Mouse (Mus musculus) liver, postnatal 0 days (tissue): ENCODE data around the gene Eva1b.

Source experiments
- CTCF ChIP-seq: sonication (generic); IDR thresholded peaks from 2 replicates; pipeline ENCODE4 v1.5.1; 2016; ENCODE audit warnings: antibody characterized with exemption, low read depth
- EP300 ChIP-seq: IDR thresholded peaks from 2 replicates; pipeline ENCODE4 v1.6.1; 2016; ENCODE audit warnings: antibody characterized with exemption, low read depth, mild to moderate bottlenecking

GRCm38 (mm10) chr4:126197485-126197884, 49.9 kb downstream of the Eva1b start:
- TF ChIP-seq CTCF (no peak), EP300 (no peak)
